Mouse (Mus musculus): Measurements from ENCODE around the gene Ap2s1. TPM values are rescaled to one million over a fixed set of nuclear protein-coding genes. Genes with fewer than 3 reads are reported as not detected.

The Ap2s1 gene
- polyA plus RNA-seq, 1 experiment from 2014 or later: 272 TPM

DNA sequence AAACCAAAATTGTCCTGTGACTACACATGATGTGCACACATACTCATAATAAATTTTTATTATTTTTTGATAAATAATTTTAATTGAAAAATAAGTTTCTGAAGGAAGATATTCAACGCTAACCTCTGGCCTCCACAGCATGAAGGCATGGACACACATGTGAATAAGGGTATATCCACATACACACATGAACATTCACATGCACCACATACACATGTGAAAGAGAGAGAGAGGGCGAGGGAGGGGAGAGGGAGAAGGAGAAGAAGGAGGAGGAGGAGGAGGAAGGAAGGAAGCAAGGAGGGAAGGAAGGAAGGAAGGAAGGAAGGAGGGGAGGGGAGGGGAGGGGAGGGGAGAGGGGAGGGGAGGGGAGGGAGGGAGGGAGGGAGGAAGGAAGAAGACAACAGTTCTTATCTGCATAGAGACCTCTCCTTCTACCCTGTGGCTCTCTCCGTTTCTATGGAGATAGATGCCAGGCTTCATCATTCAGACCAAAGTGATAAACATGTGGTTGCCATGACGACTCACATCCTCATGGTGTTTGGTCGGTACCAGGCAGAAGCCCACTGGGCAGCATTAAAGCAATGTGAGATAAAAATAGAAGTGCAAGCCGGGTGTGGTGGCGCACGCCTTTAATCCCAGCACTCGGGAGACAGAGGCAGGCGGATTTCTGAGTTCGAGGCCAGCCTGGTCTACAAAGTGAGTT is 20.8 kb downstream of the Ap2s1 start:
- H3K4me2 ChIP-seq: no peak overlapping the region
- no peaks in the 10 kb centered on the region for H3K27me3 ChIP-seq (replicated peaks)
- no peak overlapping the region for H3K9ac ChIP-seq
- H3K9me3 ChIP-seq: no peaks in the 10 kb centered on the region
- no peak for ATAC-seq (ENCODE audit: insufficient read depth, low FRiP score, low read depth)
- peaks cover 9% of the 10 kb centered on the region for H3K4me1 ChIP-seq
- H3K27ac ChIP-seq: no peak overlapping the region
- no peaks in the 10 kb centered on the region for H3K36me3 ChIP-seq
- WGBS: 73% methylated on average over 11 of the region's 11 CpGs
- H3K4me3 ChIP-seq (replicated peaks): no peak overlapping the region

GRCm38 (mm10) chr7:16760292-16760691 is 22.1 kb downstream of the Ap2s1 start:
- H3K27ac ChIP-seq: peak overlapping the region; percentile 22; the same call in 1 of the 2 replicates
- peak; percentile 25; the same call in 1 of the 2 replicates for ATAC-seq (ENCODE audit: insufficient read depth, low FRiP score, low read depth)
- H3K27me3 ChIP-seq (replicated peaks): no peaks in the 10 kb centered on the region
- H3K4me3 ChIP-seq (replicated peaks): no peak overlapping the region
- no peaks in the 10 kb centered on the region for H3K9me3 ChIP-seq
- H3K9ac ChIP-seq: no peak overlapping the region
- 23% methylated on average over 8 of the region's 8 CpGs for whole genome bisulfite sequencing
- no peaks in the 10 kb centered on the region for H3K36me3 ChIP-seq
- H3K4me2 ChIP-seq: no peak overlapping the region
- peaks cover 9% of the 10 kb centered on the region for H3K4me1 ChIP-seq

DNA sequence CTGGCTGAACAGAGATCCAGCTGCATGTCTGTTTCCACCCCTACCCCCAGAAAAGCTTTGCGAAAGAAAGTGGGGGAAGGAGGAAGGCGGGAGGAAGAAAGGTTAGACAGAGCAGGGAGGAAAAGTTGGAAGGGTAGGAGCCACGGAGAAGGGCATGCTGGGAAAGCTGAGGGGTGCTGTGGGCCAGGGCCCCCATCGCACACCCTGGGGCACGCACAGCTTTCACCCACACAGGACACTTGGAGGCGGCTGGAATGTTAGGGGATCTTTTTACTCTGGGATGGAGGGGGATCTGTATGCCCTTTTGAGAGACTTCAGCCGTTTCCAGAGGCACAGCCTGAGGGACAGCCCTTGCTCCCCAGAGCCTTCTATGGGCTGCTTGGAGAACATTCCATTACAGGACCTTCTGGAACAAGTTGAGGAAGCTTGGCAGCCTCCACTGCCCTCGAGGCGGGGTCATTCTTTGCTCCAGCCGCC is 22.8 kb downstream of the Ap2s1 start:
- Histone ChIP-seq H3K4me1 (peaks cover 9% of the 10 kb centered on the region), H3K9me3 (no peaks in the 10 kb centered on the region), H3K27ac (peak overlapping the region; percentile 78), H3K27me3 (replicated peaks) (no peaks in the 10 kb centered on the region), H3K36me3 (no peaks in the 10 kb centered on the region), H3K4me2 (no peak overlapping the region), H3K4me3 (replicated peaks) (no peak overlapping the region), H3K9ac (no peak overlapping the region)
- 27% methylated on average over 10 of the region's 10 CpGs for WGBS
- ATAC-seq (ENCODE audit: insufficient read depth, low FRiP score, low read depth): peak; percentile 60

DNA sequence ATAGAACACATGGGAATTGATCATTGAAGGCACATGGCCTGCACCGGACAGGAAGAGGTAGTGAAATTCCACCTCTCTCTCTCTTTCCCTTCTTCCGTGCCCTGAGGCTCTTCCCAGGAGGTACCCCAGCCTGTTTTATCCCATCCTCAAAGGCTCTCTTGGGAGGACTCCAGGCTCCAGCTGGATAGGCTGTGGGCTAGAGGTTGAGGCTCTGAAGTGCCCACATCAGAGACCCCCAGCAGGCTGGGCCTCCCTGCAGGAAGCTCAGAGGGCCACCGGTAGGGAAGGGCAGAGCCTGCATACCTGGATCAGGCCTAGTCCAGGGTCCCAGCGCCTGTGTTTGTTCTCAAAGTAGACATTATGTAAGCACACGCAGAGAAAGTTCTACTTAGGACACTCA is 23.4 kb downstream of the Ap2s1 start:
- Histone ChIP-seq H3K4me2 (no peak overlapping the region), H3K9ac (no peak overlapping the region), H3K27ac (peak overlapping the region; percentile 65; the same call in 1 of the 2 replicates), H3K4me1 (peaks cover 9% of the 10 kb centered on the region), H3K4me3 (replicated peaks) (no peak overlapping the region), H3K36me3 (no peaks in the 10 kb centered on the region), H3K9me3 (no peaks in the 10 kb centered on the region), H3K27me3 (replicated peaks) (no peaks in the 10 kb centered on the region)
- 41% methylated on average over 5 of the region's 5 CpGs for WGBS
- no peak for ATAC-seq (ENCODE audit: insufficient read depth, low FRiP score, low read depth)

- no peaks in the 10 kb centered on the region for H3K27me3 ChIP-seq (replicated peaks)
- no peak overlapping the region for H3K4me2 ChIP-seq
- no peaks in the 10 kb centered on the region for H3K9me3 ChIP-seq
- WGBS: 82% methylated on average over 7 of the region's 7 CpGs
- H3K4me3 ChIP-seq (replicated peaks): no peak overlapping the region
- H3K9ac ChIP-seq: no peak overlapping the region; the same call in 1 of the 2 replicates
- no peak for ATAC-seq (ENCODE audit: insufficient read depth, low FRiP score, low read depth)
- no peak overlapping the region for H3K27ac ChIP-seq
- H3K4me1 ChIP-seq: peaks cover 9% of the 10 kb centered on the region
- H3K36me3 ChIP-seq: no peaks in the 10 kb centered on the region
Measured at GRCm38 (mm10) chr7:16763463-16764218, 25.4 kb downstream of the Ap2s1 start.

DNA sequence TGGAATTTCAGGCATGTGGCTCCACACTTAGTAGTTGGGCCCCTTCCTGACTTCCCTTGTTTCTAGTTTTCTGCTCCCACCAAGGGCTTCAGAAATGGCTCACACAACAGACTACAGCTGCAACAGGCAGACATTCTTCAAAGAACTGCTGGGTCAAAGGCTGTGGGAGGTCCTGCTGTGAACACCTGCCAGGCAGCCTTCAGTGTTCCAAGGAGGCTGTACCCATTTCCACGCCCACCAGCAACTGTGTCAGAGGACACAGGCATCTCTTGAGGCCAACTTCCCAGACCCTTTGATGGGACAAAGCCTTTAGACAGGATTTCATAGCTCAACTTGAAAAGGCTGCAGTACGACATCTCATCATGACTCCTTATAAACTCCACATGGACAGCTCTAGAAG is 28.2 kb downstream of the Ap2s1 start:
- Histone ChIP-seq H3K4me1 (peaks cover 4% of the 10 kb centered on the region; the same call in 1 of the 2 replicates), H3K4me3 (replicated peaks) (no peak overlapping the region), H3K27ac (no peak overlapping the region), H3K27me3 (replicated peaks) (no peaks in the 10 kb centered on the region), H3K36me3 (no peaks in the 10 kb centered on the region), H3K4me2 (no peak overlapping the region), H3K9ac (no peak overlapping the region), H3K9me3 (no peaks in the 10 kb centered on the region)
- ATAC-seq (ENCODE audit: insufficient read depth, low FRiP score, low read depth): no peak
- 49% methylated on average over 2 of the region's 2 CpGs for WGBS

DNA sequence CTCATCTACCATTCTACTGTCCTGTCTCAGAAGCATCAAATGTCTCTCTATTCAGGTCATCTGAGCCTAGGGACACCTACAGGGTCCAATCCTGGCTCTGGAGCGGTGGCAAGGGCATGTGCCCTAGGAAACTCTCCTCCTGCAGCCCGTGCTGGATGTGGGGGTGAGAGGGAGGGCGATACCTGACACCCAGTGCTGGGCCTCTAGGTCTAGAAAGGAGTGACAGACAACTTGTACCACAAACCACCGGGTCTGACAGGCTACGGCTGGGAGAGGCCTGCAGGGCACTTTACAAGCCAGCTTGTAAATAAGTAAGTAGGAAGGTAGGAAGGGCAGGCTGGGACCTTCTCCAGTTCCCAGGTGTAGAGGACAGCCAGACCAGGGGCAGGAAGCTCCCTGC is 37.7 kb downstream of the Ap2s1 start:
- no peaks in the 10 kb centered on the region for H3K9me3 ChIP-seq
- 53% methylated on average over 5 of the region's 5 CpGs for WGBS
- no peaks in the 10 kb centered on the region for H3K27me3 ChIP-seq (replicated peaks)
- no peaks in the 10 kb centered on the region for H3K36me3 ChIP-seq
- H3K4me1 ChIP-seq: peaks cover 4% of the 10 kb centered on the region
- no peak overlapping the region for H3K27ac ChIP-seq
- H3K4me3 ChIP-seq (replicated peaks): no peak overlapping the region
- ATAC-seq (ENCODE audit: insufficient read depth, low FRiP score, low read depth): no peak
- H3K9ac ChIP-seq: no peak overlapping the region
- no peak overlapping the region for H3K4me2 ChIP-seq

DNA sequence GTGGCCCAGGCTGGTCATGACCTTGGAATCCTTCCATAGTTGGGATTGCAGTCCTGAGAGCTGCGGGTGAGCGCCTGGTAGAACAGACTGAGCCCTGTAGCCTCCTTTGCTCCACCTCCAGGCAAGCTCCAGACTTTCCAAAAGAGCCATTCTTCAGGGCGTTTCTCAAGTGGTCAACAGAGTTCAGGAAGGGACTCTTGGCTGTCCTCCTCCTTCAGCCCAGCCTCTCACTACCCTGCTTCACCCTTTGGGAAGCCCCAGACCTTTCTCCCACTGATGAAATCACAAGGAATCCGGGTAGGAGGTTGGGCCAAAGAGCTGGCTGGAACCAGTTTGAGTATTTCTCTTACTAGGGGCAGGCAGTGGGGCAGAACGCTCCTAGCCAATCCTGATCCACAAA is 41.9 kb downstream of the Ap2s1 start:
- H3K27ac ChIP-seq: no peak overlapping the region; the same call in 1 of the 2 replicates
- no peaks in the 10 kb centered on the region for H3K36me3 ChIP-seq
- 64% methylated on average over 5 of the region's 5 CpGs for WGBS
- H3K4me3 ChIP-seq (replicated peaks): no peak overlapping the region
- H3K27me3 ChIP-seq (replicated peaks): no peaks in the 10 kb centered on the region
- H3K4me2 ChIP-seq: no peak overlapping the region
- peaks cover 25% of the 10 kb centered on the region for H3K4me1 ChIP-seq
- ATAC-seq (ENCODE audit: insufficient read depth, low FRiP score, low read depth): no peak
- H3K9ac ChIP-seq: no peak overlapping the region
- no peaks in the 10 kb centered on the region for H3K9me3 ChIP-seq

DNA sequence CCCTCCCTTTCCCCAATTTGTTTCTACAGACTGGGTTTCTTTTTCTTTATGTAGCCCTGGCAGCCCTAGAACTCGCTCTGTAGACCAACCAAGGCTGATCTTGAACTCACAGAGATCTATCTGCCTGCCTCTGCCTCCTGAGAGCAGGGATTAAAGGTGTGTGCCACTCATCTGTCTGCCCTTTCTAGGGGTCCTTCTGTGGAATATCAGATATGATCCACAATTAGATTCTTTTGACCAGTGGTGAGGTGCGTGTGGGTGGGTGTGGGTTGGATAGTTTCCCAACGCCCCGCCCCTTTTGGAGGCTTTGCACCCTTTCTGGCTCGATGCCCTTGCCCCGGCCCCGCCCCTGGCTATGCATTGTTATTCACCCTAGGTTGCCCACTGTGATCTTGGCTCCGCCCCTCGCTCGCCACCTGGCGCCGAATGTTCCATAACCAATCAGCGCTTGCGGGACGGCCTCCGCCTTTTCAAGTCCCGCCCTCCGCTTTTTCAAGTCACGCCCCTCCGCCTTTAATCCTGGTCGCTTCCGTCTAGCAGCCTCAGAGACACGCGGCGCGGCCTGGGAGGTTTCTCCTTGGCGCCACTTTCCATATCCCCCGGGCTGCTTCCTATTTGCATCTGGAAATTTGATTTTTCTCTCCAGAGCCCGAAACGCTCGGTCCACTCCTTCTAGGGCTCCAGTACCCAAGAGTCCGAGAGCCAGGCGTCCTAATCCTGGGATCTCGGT is 42.8 kb downstream of the Ap2s1 start, which contains the start of gene Slc1a5:
Slc1a5 (plus strand) TSS at position 516 of the 730 bp plus-strand sequence.
- ATAC-seq (ENCODE audit: insufficient read depth, low FRiP score, low read depth): peak; percentile 82
- Histone ChIP-seq H3K4me2 (peak within 1 kb of the TSS; percentile 92), H3K27me3 (replicated peaks) (no peaks in the 10 kb centered on the region), H3K4me3 (replicated peaks) (peak within 1 kb of the TSS; percentile 59), H3K9ac (peak within 1 kb of the TSS; percentile 66), H3K9me3 (no peaks in the 10 kb centered on the region), H3K36me3 (no peaks in the 10 kb centered on the region), H3K27ac (peak within 1 kb of the TSS; percentile 60), H3K4me1 (peaks cover 25% of the 10 kb centered on the region)
- WGBS: 4% methylated on average over 34 of the region's 34 CpGs

- no peaks in the 10 kb centered on the region for H3K9me3 ChIP-seq
- H3K4me1 ChIP-seq: peaks cover 25% of the 10 kb centered on the region
- H3K27me3 ChIP-seq (replicated peaks): no peaks in the 10 kb centered on the region
- peak overlapping the region; percentile 60 for H3K27ac ChIP-seq
- peak overlapping the region; percentile 92 for H3K4me2 ChIP-seq
- peak overlapping the region; percentile 66 for H3K9ac ChIP-seq
- whole genome bisulfite sequencing: under 1% methylated on average over 10 of the region's 10 CpGs
- peak overlapping the region; percentile 59 for H3K4me3 ChIP-seq (replicated peaks)
- ATAC-seq (ENCODE audit: insufficient read depth, low FRiP score, low read depth): no peak
- H3K36me3 ChIP-seq: no peaks in the 10 kb centered on the region
Measured at GRCm38 (mm10) chr7:16781555-16781815, 43.3 kb downstream of the Ap2s1 start.

GRCm38 (mm10) chr7:16781816-16782554 is 43.8 kb downstream of the Ap2s1 start:
- H3K4me1 ChIP-seq: peaks cover 25% of the 10 kb centered on the region
- H3K9ac ChIP-seq: peak overlapping the region; percentile 66
- H3K4me3 ChIP-seq (replicated peaks): peak overlapping the region; percentile 59
- 0% methylated on average over 60 of the region's 60 CpGs for WGBS
- no peak for ATAC-seq (ENCODE audit: insufficient read depth, low FRiP score, low read depth)
- no peaks in the 10 kb centered on the region for H3K27me3 ChIP-seq (replicated peaks)
- H3K36me3 ChIP-seq: peaks cover 4% of the 10 kb centered on the region; the same call in 1 of the 2 replicates
- peak overlapping the region; percentile 60; the same call in 1 of the 2 replicates for H3K27ac ChIP-seq
- H3K4me2 ChIP-seq: peak overlapping the region; percentile 92
- no peaks in the 10 kb centered on the region for H3K9me3 ChIP-seq

Measured in stomach, embryonic 15.5 days (tissue).